Mouse (Mus musculus) liver, postnatal 0 days (tissue): ENCODE data around the gene Sipa1. TPM values are rescaled to one million over a fixed set of nuclear protein-coding genes. Genes with fewer than 3 reads are reported as not detected.

Experiments
- ATAC-seq: fragments of 200-750 bp; cut with Nextera tagmentation; 2 replicates; pipeline ENCODE4 v1.8.0; 2017; ENCODE audit warnings: mild to moderate bottlenecking, moderate library complexity
- DNase-seq: peaks from one replicate; pipeline ENCODE4 v3.0.0-alpha.2; 2016
- H3K27ac ChIP-seq: fragments of 300-500 bp; sonication (generic); 2 replicates; pipeline ENCODE4 v1.5.1; 2014; ENCODE audit warnings: antibody characterized with exemption, moderate library complexity, mild to moderate bottlenecking, low read depth
- H3K27me3 ChIP-seq: fragments of 300-500 bp; sonication (generic); 2 replicates; pipeline ENCODE4 v1.6.1; 2014; ENCODE audit warnings: low read length, control low read depth, mixed read lengths; ENCODE audit not compliant: insufficient read depth
- H3K36me3 ChIP-seq: fragments of 300-500 bp; sonication (generic); replicated peaks from 2 replicates; pipeline ENCODE4 v1.6.1; 2014; ENCODE audit warnings: mild to moderate bottlenecking, control low read depth, low read length, moderate library complexity, mixed read lengths; ENCODE audit not compliant: insufficient read depth
- H3K4me1 ChIP-seq: fragments of 300-500 bp; sonication (generic); 2 replicates; pipeline ENCODE4 v1.6.1; 2014; ENCODE audit warnings: antibody characterized with exemption, mild to moderate bottlenecking, control low read depth; ENCODE audit not compliant: insufficient read depth
- H3K4me2 ChIP-seq: fragments of 300-500 bp; sonication (generic); 2 replicates; pipeline ENCODE4 v1.6.1; 2014; ENCODE audit warnings: low read depth, mild to moderate bottlenecking, low read length, moderate library complexity, mixed read lengths
- H3K4me3 ChIP-seq: fragments of 300-500 bp; sonication (generic); 2 replicates; pipeline ENCODE4 v1.5.1; 2014; ENCODE audit warnings: low read depth, low read length
- H3K9ac ChIP-seq: fragments of 300-500 bp; sonication (generic); replicated peaks from 2 replicates; pipeline ENCODE4 v1.6.1; 2014; ENCODE audit warnings: mild to moderate bottlenecking, moderate library complexity
- H3K9me3 ChIP-seq: fragments of 300-500 bp; sonication (generic); 2 replicates; pipeline ENCODE4 v1.6.1; 2016; ENCODE audit warnings: mild to moderate bottlenecking, control low read depth, low read length, mixed read lengths
- CTCF ChIP-seq: sonication (generic); IDR thresholded peaks from 2 replicates; pipeline ENCODE4 v1.5.1; 2016; ENCODE audit warnings: antibody characterized with exemption, low read depth
- EP300 ChIP-seq: IDR thresholded peaks from 2 replicates; pipeline ENCODE4 v1.6.1; 2016; ENCODE audit warnings: antibody characterized with exemption, low read depth, mild to moderate bottlenecking
- WGBS: fragments of 180-500 bp; shearing (Covaris S2); extraction: QIAGEN DNeasy Blood & Tissue Kit; methylation state at CpG from one replicate; pipeline ENCODE4 v1.1.7; 2014; ENCODE audit not compliant: insufficient replicate concordance; 5-methylcytosine and 5-hydroxymethylcytosine counted together
- polyA plus RNA-seq: library from polyadenylated mRNA; unstranded; fragments of >200 nt; fragmentation: Nextera tagmentation; extraction: Ambion mirVana; gene quantifications from 2 replicates; pipeline ENCODE4 v1.2.1, GENCODE M21; 2015

The Sipa1 gene
- polyA plus RNA-seq, 1 experiment from 2014 or later = 15.3 TPM

DNA sequence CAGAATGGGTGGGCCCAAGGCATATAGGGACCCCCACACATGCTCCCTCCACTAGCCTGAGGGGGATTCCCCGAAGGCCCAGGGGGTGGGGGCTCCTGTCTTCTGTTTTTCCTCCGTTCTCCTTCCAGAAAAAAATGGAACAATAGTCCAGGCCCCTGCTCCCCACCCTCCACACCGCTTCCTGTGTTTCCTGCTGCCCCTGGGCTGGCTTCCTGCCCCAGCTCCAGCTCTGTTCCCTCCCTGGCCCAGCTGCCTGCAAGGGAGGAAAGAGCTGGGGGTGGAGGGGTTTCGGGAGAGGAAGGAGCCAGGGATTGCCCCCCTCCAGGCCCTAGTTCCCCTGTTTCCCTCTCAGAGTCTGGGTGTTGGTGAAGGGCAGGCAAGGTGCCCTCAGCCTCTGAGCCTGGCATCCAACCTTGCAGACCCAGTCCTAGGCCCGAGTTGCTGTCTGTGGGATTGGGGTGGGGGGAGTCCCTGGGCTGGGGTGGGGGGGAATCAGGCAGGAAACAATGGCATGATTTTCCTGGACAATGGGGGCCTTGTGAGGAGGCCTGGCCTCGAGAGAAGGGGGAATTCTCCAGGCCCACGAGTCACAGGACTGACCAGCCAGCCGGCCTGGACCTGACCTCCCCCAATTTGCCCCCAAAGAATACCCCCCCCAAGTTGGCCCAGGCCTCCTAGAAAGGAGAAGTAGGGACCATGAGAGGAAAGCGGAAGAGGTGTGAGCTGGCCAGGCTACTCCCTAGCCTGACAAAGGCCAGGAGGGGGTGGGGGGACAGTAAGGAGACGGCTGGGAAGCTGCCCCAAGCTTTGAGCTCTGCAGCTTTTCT is 28.8 kb upstream of the Sipa1 start:
- peak overlapping the region; percentile 91 for H3K4me3 ChIP-seq
- ATAC-seq = no peak
- peak overlapping the region; percentile 100 for H3K4me2 ChIP-seq
- H3K9me3 ChIP-seq = no peaks in the 10 kb centered on the region
- H3K27ac ChIP-seq = peak overlapping the region; percentile 97
- peak; percentile 42 for DNase-seq
- no peaks in the 10 kb centered on the region for H3K27me3 ChIP-seq
- peaks cover 42% of the 10 kb centered on the region for H3K4me1 ChIP-seq
- TF ChIP-seq CTCF = no peak
- no peak for TF ChIP-seq EP300
- H3K36me3 ChIP-seq = peaks cover 29% of the 10 kb centered on the region
- 38% methylated on average over 10 of the region's 10 CpGs for WGBS
- peak overlapping the region; percentile 76 for H3K9ac ChIP-seq

DNA sequence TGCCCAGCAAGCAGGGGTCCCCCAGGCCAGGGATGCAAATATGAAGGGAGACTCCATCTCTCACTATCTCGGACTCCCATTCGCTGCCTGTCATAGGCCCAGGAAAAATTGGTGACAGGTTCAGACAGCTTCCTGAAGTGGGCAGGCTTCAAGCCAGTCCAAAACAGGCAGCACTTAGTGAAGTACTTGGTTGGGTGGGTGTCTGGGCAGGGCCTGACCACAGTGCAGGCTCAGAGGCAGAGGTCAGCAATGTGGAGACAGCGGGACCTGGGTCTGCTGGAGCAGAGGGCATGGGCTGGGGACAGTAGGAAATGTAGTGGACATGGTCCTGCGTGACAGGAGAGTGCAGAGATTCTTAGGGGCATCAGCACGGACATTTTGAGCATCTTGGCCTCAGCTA is 28.1 kb upstream of the Sipa1 start:
- 43% methylated on average over 5 of the region's 5 CpGs for WGBS
- ATAC-seq (no peak), DNase-seq (no peak)
- peak overlapping the region; percentile 76 for H3K9ac ChIP-seq
- TF ChIP-seq CTCF = no peak
- no peak for TF ChIP-seq EP300
- peaks cover 23% of the 10 kb centered on the region for H3K36me3 ChIP-seq
- peak overlapping the region; percentile 97 for H3K27ac ChIP-seq
- H3K9me3 ChIP-seq = no peaks in the 10 kb centered on the region
- H3K4me1 ChIP-seq = peaks cover 44% of the 10 kb centered on the region
- no peaks in the 10 kb centered on the region for H3K27me3 ChIP-seq
- peak overlapping the region; percentile 100 for H3K4me2 ChIP-seq
- peak overlapping the region; percentile 91 for H3K4me3 ChIP-seq

- Histone ChIP-seq H3K9me3 (no peaks in the 10 kb centered on the region), H3K27ac (peak overlapping the region; percentile 97), H3K4me2 (peak overlapping the region; percentile 100), H3K36me3 (peaks cover 18% of the 10 kb centered on the region), H3K9ac (peak overlapping the region; percentile 76), H3K4me1 (peaks cover 44% of the 10 kb centered on the region), H3K4me3 (peak overlapping the region; percentile 91), H3K27me3 (no peaks in the 10 kb centered on the region)
- TF ChIP-seq CTCF (no peak), EP300 (no peak)
- 37% methylated on average over 15 of the region's 15 CpGs for WGBS
- DNase-seq = no peak
- no peak for ATAC-seq
Observed at GRCm38 (mm10) chr19:5690343-5690735, 26.8 kb upstream of the Sipa1 start.

DNA sequence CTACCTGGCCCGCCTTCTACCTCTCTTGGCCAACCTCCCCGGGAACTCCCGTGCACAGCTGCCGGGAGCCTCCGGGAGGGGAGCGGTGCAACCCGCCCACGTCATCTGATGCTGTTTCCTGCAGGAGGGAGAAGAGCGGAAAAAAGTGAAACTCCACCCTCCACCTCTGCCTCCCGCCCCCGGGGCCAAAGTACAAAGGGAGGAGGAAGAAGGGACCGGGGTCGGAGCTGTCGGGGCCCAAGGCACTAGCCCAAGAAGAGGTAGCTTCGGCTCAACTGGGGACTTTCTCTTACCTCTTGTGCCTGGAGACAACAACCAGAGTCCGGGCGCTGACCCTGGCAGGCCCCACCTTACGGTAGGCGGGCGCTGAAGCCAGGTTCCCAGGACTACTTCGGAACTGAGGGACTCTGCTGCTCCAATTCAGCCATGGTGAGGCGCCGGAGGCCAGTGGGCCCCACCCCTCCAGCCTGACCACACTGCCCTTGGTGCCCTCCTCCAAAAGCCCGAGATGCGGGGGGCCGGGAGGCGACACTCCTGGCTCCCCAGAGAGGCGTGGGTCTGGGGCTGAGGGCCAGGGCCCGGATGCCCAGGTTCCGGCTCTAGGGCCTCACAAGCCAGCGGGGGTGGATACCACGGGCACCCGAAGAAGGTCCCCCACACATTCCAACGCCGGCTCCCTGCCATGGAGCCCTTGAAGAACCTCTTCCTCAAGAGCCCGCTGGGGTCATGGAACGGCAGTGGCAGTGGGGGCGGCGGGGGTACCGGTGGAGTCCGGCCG is 26.2 kb upstream of the Sipa1 start:
- DNase-seq (peak; percentile 91), ATAC-seq (peak; percentile 66)
- peaks cover 18% of the 10 kb centered on the region for H3K36me3 ChIP-seq
- H3K27ac ChIP-seq = peak overlapping the region; percentile 97
- H3K9me3 ChIP-seq = no peaks in the 10 kb centered on the region
- peaks cover 44% of the 10 kb centered on the region for H3K4me1 ChIP-seq
- H3K4me3 ChIP-seq = peak overlapping the region; percentile 91
- peak overlapping the region; percentile 76 for H3K9ac ChIP-seq
- peak overlapping the region; percentile 100 for H3K4me2 ChIP-seq
- WGBS = 6% methylated on average over 42 of the region's 42 CpGs
- TF ChIP-seq EP300 (no peak; the same call in none of the 2 replicates), CTCF (no peak)
- H3K27me3 ChIP-seq = no peaks in the 10 kb centered on the region

DNA sequence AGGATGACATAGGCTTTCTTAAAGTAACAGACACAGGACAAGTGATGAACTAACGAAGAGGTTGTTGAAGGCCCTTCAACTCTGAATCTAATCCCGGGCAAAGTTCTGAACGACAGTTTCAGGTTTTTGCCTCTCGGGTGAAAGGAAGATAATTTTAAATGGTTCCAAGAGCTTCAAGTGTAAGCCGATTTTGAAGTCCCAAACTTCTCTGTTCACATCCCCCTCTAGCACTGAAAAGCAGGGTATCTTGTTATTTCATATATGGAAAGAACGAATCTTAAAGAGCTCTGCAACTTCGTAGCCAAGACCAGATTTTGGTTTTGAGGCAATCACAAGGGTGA is 25.6 kb upstream of the Sipa1 start:
- H3K9ac ChIP-seq = peak overlapping the region; percentile 76
- no peaks in the 10 kb centered on the region for H3K9me3 ChIP-seq
- peaks cover 23% of the 10 kb centered on the region for H3K36me3 ChIP-seq
- H3K4me3 ChIP-seq = peak overlapping the region; percentile 91
- WGBS = under 1% methylated on average over 7 of the region's 7 CpGs
- no peak for ATAC-seq
- peak overlapping the region; percentile 97 for H3K27ac ChIP-seq
- peak overlapping the region; percentile 100 for H3K4me2 ChIP-seq
- H3K27me3 ChIP-seq = no peaks in the 10 kb centered on the region
- DNase-seq = no peak
- H3K4me1 ChIP-seq = peaks cover 44% of the 10 kb centered on the region
- TF ChIP-seq EP300 (0 out of 2 replicates have a peak, but pooled peaks have one; percentile 3), CTCF (no peak)

GRCm38 (mm10) chr19:5688200-5689087 is 24.9 kb upstream of the Sipa1 start, which contains the start of the genes Map3k11 and Pcnx3:
Gene Map3k11 (plus strand): TSS chr19:5688742.
Gene Pcnx3 (minus strand): TSS chr19:5688908.
- TF ChIP-seq EP300 = peak; percentile 47; the same call in 1 of the 2 replicates
- peak; percentile 33; the same call in 1 of the 2 replicates for TF ChIP-seq CTCF
- peak; percentile 94 for DNase-seq

More at GRCm38 (mm10) chr19:5688200-5689087, 24.9 kb upstream of the Sipa1 start, which contains the start of the genes Map3k11 and Pcnx3:
- H3K9me3 ChIP-seq = no peaks in the 10 kb centered on the region
- H3K9ac ChIP-seq = peak within 1 kb of the TSS; percentile 76
- peak within 1 kb of the TSS; percentile 100 for H3K4me2 ChIP-seq
- peaks cover 26% of the 10 kb centered on the region for H3K36me3 ChIP-seq
- peak within 1 kb of the TSS; percentile 91 for H3K4me3 ChIP-seq
- peaks cover 41% of the 10 kb centered on the region for H3K4me1 ChIP-seq
- peak; percentile 88 for ATAC-seq
- H3K27ac ChIP-seq = peak within 1 kb of the TSS; percentile 97
- under 1% methylated on average over 69 of the region's 69 CpGs for WGBS
- H3K27me3 ChIP-seq = no peaks in the 10 kb centered on the region
